Mouse (Mus musculus) small intestine, adult 10 weeks (tissue): Measurements from ENCODE around the gene Ier5. TPM values are rescaled to one million over a fixed set of nuclear protein-coding genes. Genes with fewer than 3 reads are reported as not detected.

Experiments used
- polyA plus RNA-seq: library from polyadenylated mRNA; stranded (reverse); fragments of 350-450 nt; fragmentation: Illumina TruSeq; extraction: RNeasy Lipid Tissue Mini Kit (QIAGEN cat#74804); gene quantifications from one replicate; pipeline ENCODE4 v1.2.3, GENCODE M21; 2014; ENCODE audit warnings: low replicate concordance

The Ier5 gene
- 28.5 TPM for polyA plus RNA-seq

DNA sequence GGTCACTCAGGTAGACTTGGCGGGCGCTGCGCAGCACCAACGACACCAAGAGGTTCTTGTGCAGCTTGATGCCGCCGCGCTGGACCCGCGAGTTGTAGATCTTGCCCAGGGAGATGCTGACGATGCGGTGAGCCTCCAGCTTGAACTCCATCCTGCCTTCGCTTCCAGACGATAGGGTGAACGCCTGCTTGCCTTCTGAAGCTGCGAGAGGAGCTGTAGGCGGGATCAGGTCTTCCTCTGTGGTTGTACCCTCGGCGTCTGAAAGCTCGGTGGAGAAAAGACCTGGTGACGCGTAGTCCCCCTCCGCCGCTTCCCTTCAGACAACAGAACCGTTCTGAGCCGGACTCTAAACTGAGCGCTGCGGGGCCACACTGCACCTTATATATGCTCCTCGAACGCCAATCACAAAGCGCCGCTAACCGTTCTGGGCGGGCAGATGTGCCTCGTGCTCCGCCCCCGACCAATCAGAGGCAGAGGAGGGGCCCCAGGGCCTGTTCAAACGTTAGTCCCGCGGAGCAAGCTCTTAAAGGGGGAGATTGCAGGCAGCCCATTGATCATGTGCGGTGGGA lies at the start of gene Ier5:
Gene Ier5 (minus strand): TSS at position 357 of the 569 bp plus-strand sequence.

GRCm38 (mm10) chr1:155146572-155146980 lies 47.1 kb upstream of the Ier5 start, which contains the start of gene Mr1:
Gene Mr1 (minus strand): TSS chr1:155146814.

Other genes with a start within 250 kb of the Ier5 start
- 4.4 TPM for gene Cacna1e, start 215.1 kb downstream of the Ier5 start, polyA plus RNA-seq
- 8.9 TPM for gene Mr1, start 47.2 kb upstream of the Ier5 start, polyA plus RNA-seq
- 4.4 TPM for gene Stx6, start 59.1 kb upstream of the Ier5 start, polyA plus RNA-seq
- gene BC034090, start 144.8 kb upstream of the Ier5 start, polyA plus RNA-seq = 0.56 TPM